In the genomic region with DNA sequence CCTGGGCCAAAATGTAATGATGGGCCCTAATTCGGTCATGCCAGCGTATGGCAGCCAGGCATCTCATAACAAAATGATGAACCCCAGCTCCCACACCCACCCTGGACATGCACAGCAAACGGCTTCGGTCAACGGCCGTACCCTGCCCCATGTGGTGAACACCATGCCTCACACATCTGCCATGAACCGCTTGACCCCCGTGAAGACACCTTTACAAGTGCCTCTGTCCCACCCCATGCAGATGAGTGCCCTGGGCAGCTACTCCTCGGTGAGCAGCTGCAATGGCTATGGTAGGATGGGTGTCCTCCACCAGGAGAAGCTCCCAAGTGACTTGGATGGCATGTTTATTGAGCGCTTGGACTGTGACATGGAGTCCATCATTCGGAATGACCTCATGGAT, we compare ENCODE assay signal across 27 mouse cellular contexts.
"Had no signal": no experiment of that assay in that cellular context is flagged by ENCODE, and none has a peak within 500 bp of the region (broad histone marks: within the 10 kb centered on the region; RNA-seq: fewer than 3 reads in every experiment).

No protein-coding gene starts in this region.

- H3K36me3 ChIP-seq: forebrain, embryonic 15.5 days had no signal

- DNase-seq: cerebellum, adult 2 months; cerebellum, adult 8-10 months; cerebellum, adult 9-10 months; cerebellum, adult 9-11 months; cerebellum, postnatal 10 days; cerebellum, postnatal 14 days; cerebellum, postnatal 25 days; cerebellum, postnatal 36 days; embryo, embryonic 11 days; forebrain, postnatal 0 days; gastrocnemius, adult 2 months; gastrocnemius, postnatal 10 days; gastrocnemius, postnatal 14 days; gastrocnemius, postnatal 25 days; gastrocnemius, postnatal 36 days; heart, adult 18-20 months; heart, adult 2 months had no signal

- H3K9ac ChIP-seq: embryonic facial prominence, embryonic 12.5 days; embryonic facial prominence, embryonic 13.5 days; forebrain, embryonic 12.5 days; forebrain, embryonic 13.5 days; forebrain, embryonic 15.5 days; forebrain, postnatal 0 days had no signal

- H3K9me3 ChIP-seq: embryonic facial prominence, embryonic 12.5 days; embryonic facial prominence, embryonic 13.5 days; forebrain, embryonic 10.5 days; forebrain, embryonic 12.5 days; forebrain, embryonic 13.5 days; forebrain, embryonic 15.5 days; heart, embryonic 10.5 days had no signal

- H3K4me2 ChIP-seq: embryonic facial prominence, embryonic 12.5 days; embryonic facial prominence, embryonic 13.5 days; forebrain, embryonic 12.5 days; forebrain, embryonic 13.5 days; forebrain, embryonic 15.5 days had no signal

- ATAC-seq: forebrain, embryonic 13.5 days; forebrain, embryonic 14.5 days; forebrain, embryonic 15.5 days; forebrain, embryonic 16.5 days; forebrain, postnatal 0 days had no signal

- H3K4me3 ChIP-seq: embryonic facial prominence, embryonic 12.5 days; embryonic facial prominence, embryonic 13.5 days; erythroblast, embryonic 14.5 days; forebrain, embryonic 10.5 days; forebrain, embryonic 12.5 days; forebrain, embryonic 13.5 days; forebrain, embryonic 15.5 days; gastrocnemius, adult 2 months; heart, adult 2 months; heart, embryonic 10.5 days had no signal

- H3K27ac ChIP-seq: embryonic facial prominence, embryonic 12.5 days; embryonic facial prominence, embryonic 13.5 days; forebrain, embryonic 10.5 days; forebrain, embryonic 12.5 days; forebrain, embryonic 13.5 days; forebrain, embryonic 15.5 days; gastrocnemius, adult 2 months; heart, adult 2 months; heart, embryonic 10.5 days had no signal

- H3K27me3 ChIP-seq: embryonic facial prominence, embryonic 12.5 days; embryonic facial prominence, embryonic 13.5 days; forebrain, embryonic 12.5 days; forebrain, embryonic 13.5 days; forebrain, embryonic 15.5 days had no signal
